Mouse (Mus musculus) telencephalon, adult 2 months (tissue): ENCODE measurements at regions not wholly inside any gene's neighbourhood (a gene's known extent, or its start where the extent isn't known, plus 50 kb on each side); places are given as distances from the start of the nearest gene placed in this dataset.
A peak's percentile ranks its signal among the peaks of the same experiment; 100 is the strongest.

ENCODE experiments used
- DNase-seq: peaks from one replicate; pipeline ENCODE4 v3.0.0-alpha.2; 2011; ENCODE audit warnings: low read depth, low spot score

DNA sequence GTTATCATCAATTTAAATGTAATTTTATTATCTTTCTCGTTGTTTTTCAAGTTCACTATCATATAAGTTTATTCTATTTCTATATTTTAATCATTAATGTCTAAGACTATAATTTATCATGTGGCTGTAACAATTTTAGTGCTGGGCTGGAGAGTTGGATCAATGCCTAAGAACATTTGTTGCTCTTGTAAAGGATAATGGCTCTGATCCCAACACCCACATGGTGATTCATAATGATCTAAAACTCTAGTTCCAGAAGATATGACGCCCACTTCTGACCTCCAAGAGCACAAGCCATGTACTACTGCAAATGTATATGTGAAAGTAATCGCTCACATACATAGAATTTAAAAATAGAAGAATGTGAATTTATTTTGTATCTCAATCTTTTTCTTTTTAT, 6117.1 kb downstream of the 9330182O14Rik start:
- peak; percentile 18 for DNase-seq

- DNase-seq = no peak
Observed at GRCm38 (mm10) chr15:46285276-46285675, 6151.1 kb downstream of the 9330182O14Rik start.

- no peak for DNase-seq
Observed at GRCm38 (mm10) chr15:46303301-46303700, 6169.1 kb downstream of the 9330182O14Rik start.
